Mouse (Mus musculus) G1E (cell line): ENCODE results near the gene Stx8.

Source experiments
- CTCF ChIP-seq: IDR thresholded peaks from 2 replicates; pipeline ENCODE4 v1.5.1; 2012; ENCODE audit warnings: low read depth, low read length, inconsistent platforms, mixed read lengths
- TAL1 ChIP-seq: conservative IDR thresholded peaks from 2 replicates; pipeline ENCODE4 v1.6.1; 2012; ENCODE audit warnings: low read depth, low read length, inconsistent platforms, mixed read lengths

DNA sequence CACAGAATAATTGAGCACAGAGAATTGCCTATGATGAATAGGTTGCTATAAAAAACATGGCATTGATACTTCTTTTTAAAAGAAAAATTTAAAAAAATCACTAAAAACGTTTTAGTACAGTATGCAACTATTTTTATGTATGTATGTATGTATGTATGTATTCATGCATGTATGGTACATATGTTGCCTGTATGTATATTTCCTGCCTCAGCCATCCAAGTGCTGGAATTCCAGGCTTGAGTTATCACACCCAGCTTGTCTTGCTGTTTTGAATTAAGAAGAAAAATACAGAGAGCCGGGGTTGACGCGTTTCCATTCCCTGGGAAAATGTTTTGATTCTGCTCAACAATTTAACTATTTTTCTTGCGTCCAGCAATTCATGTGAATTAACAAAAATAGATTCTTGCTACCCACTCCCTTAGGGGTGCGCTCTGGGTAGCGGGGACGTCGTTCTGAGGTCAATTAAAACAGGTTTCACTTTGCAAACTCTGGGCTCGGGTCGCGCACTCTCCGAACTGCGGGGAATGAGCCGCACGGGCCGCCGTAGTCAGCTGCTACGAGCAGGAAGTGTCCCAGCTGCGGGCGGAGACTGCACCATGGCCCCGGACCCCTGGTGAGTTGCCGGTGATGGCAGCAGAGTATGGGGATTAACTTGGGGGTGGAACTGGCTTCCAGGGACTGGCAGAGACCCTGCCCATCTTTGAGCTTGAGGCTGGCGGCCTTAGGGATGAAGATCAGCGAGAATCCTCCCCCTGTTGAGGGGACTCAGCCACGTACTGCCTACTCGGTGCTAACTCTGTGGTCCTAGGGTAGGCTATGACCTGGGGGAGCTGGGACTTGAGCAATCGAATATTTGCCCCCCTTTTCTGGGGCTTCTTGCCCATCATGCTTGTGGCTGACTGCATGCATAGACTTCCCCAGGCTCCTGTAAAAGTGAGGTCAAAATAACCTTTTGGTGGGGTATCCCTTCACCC lies at the start of gene Stx8:
- no peak for TF ChIP-seq CTCF
- no peak for TF ChIP-seq TAL1
